Mouse (Mus musculus) Muller cell, postnatal 12 days (primary cell): ENCODE data around the gene C1ql4.
A peak's percentile ranks its signal among the peaks of the same experiment; 100 is the strongest.

Experiments
- DNase-seq: peaks from one replicate; pipeline ENCODE4 v3.0.0-alpha.2; 2015; ENCODE audit errors: inconsistent ontology term

Gene C1ql4

DNA sequence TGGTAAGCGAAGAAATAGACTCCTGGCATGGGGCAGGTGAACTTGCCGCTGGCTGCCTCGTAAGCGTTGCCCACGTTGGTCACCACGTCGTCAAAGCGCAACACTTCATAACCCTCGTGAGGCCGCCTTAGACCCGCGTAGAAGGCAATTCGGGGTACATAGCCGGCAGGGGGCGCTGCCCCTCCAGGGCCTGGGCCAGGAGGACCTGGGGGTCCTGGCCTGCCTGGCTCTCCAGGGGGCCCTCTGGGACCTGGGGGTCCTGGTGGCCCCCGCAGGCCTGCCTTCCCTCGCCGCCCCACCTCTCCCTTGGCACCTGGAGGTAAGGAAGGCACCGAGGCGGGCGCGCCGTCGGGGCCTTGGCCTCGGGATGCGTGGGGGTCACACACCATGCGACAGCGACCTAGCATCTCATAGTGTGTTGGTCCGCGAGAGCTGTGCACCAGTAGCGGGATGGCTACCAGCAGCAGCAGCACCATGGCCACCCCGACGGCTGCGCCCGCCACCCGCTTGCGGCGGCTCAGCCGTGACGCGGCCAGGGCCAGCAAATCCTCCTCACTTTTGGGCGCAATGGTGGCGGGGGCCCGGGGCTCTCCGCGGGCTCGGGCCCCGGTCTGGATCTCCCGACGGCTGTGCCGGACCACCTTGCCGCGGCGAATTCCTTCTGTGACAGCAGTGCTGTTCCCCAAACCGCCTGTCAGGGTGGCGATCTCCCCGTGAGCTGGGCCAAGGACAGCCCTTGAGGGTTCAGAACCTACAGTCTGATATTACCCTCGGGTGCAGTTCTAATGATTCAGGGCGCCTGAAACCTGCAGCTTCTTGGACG is at the start of gene C1ql4:
C1ql4 (minus strand) TSS at position 565 of the 823 bp plus-strand sequence.
- no peak for DNase-seq

DNA sequence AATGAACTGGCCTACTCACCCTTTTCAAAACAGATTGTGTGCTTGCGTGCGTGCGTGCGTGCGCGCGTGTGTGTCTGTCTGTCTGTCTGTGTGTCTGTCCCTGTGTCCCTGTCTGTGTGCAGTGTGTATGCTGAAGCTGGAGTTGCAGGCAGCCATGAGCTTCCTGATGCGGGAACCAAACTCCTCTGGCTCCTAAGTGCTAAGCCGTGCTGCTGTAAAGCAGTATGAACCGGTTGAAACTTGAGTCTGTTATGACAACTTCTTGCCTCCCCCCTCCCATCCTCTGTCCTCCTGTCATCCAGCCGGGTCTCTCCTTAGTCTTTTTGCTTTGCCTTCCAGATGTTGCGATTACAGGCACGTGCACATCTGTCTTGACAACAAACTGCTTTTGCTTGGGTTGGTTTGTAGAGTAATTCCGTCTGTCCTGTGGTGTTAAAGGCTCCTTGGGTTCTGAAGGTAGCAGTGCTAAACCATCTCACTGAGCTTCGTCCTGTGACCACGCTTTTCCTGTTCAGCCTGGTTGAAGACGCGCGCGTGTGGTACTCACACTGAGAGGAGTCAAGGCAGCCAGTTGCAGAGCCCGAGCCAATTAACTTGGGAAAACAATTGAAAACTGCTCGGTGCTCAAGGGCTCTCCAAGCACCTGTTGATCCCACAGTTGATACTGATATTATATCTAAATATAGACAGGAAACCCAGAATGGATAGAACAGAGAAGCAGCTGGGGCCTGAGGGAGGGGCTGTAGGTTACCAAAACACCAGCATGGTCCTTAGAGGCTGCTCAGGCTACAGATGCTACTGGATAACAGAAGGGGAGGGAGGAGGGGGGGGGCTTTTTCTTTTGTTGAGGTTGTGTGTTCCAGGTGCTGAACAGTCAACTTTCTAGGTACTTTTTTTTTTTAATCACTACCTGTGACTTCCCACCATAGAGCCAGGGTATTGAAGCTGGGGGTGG is 42.6 kb upstream of the C1ql4 start:
- DNase-seq: no peak

DNA sequence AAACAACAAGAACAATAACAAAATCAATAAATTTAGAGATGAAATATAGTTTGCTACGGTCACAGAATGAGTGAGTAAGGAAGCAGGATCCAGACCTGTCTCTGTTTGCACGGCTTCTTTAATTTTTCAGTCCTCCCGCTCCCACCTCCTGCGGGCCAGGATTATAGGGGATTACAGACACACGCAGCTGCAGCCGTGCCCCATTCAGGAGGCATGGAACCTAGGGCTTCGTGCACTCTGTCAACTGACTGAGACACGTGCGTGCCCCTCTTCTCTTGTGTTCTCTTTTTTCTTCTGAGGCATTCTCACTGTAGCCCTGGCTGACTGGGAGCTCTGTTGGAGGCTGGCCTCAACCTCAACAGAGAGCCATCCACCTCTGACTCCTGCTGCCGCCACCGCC is 41.8 kb upstream of the C1ql4 start:
- DNase-seq: no peak

DNA sequence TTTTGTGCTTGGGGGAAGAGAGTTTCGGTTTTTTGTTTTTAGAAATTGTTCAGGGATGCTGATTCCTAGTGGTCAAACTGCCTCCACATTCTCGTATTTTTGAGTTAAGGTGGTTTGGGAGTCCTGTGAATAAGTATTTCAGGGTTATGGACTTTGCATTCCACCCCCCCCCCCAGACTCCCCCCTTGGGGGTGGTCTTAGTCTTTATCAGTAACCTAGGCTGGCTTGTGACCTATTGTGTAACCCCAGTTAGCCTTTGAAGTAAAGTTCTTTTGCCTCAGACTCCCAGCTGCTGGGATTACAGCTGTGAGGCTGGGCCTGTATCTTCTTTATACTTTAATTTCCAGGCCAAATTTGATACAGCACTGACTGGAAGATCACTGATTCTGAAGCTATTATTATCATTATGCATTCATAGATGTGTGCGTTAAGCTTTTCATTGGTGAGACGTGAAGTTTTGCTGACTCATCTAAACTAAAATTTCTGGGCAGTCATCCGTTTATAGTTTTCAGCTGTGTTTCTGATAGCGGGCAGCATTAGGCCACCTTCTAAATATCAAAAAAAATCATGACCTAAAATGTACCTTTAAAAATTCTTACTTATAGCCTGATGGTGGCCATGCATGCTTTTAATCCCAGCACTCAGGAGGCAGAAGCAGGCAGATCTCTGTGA is 40.4 kb upstream of the C1ql4 start:
- DNase-seq: no peak

DNA sequence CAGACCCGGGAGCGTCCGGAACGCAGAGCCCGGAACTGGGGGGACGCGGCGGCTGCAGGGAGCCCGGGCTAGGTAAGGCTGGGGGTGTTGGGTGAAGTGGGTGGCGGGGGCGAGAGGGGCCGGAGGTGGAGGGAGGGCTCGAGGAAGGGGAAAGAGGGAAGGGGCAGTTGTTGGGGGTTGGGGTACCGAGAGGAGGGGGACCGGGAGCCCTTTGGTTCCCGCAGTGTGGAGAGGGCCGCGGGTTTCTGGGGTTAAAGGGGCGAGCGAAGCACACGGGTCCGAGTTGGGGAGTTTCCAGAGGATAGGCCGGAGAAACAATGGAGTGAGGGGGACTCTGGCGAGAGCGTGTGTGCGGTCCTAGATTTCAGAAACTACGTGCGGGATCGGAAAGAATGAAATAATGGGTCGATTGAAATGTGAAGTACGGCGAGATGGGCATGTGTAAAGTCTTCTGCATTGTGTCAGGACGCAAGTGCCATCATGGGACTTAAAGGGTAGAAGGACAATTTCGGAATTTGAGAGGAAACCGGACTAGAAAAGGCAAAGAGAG is 39.3 kb upstream of the C1ql4 start:
- DNase-seq: peak; percentile 40

DNA sequence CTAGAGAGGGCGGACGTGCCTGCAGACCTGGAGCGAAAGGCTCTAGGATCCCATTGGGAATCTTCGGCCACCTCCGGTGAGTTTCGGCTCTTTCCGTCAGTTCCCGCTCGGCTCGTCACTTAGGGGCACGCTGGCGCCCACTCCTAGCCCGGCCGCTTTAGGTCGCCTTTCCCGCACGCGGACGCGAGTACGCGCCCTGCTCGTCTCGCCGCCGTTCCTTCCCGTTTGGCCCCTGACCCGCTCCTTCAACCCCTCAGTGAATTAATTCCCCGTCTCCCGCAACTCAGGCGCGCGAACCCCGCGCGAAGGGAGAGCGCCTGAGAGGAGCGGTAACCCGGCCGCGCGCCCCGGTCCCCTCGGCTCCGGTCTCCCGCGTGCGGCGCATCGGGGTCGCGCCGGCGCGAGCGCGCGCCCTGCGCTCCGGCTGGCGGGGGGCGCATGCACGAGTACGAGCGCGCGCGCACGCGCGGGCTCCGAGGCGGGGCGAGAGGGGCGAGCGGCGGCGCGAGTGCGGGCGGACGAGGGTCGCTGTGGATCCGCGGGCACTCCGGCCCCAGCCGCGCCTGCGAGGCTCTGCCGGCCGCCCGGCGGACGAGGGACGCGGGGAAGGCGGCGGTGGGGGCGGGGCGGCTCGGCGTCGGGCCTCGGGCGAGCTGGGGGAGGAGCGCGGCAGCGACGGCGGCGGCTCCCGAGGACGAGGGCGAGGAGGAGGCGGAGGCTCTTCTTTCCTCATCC is 38.6 kb upstream of the C1ql4 start:
- DNase-seq: peak; percentile 89

DNA sequence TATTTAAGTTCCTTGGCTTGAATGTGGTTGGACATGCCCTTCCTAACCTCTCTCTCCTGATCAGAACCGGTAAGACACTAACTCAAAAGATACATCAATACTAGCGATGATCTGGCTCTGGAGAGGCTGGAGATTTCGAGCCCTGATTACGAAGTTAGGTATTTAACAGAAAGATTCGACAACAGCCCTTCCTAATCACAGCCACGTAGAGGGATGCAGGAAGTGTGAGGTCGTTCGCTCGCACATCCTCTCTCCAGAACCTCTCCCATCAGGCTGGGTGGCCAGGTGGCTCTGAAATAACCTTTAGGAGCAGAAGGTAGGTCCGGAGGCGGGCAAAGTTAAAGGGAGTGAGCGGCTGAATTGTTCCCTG is 38.1 kb upstream of the C1ql4 start, which contains the start of gene Spats2:
Spats2 (plus strand) TSS at position 206 of the 370 bp plus-strand sequence.
- DNase-seq: no peak

DNA sequence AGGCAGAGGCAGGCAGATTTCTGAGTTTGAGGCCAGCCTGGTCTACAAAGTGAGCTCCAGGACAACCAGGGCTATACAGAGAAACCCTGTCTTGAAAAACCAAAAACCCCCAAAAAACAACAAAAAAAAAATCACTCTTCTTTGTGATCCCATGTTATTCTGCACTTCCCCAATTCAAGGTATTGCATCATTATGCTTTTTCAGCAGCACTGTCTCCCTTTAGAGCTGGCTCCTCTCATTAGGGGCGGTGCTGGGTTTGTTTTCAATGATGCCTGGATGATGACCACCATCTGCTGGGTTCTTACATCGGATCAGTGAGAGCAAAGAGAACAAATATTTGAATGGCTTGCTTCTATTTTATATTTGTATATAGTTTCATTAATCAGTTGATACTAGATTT is 35.0 kb upstream of the C1ql4 start:
- no peak for DNase-seq

DNA sequence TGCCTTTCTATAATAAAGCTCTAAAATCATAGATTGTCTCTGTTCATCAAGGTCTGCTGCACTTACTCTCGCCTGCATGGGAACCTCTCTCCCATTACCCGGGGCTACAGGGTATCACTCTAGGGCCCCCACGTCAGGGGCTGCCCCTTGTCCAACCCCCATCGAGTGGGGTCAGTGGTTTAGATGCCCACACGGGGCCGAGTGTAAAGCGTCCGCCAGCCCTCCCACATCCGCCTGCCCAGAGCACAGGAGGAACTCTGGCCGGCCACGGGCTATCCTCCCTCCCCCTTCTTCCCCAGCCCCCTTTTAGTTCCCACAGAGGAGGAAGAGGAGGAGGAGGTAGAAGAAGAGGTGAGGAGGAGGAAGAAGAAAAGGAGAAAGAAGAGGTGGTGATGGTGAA is 33.2 kb upstream of the C1ql4 start:
- DNase-seq: no peak

DNA sequence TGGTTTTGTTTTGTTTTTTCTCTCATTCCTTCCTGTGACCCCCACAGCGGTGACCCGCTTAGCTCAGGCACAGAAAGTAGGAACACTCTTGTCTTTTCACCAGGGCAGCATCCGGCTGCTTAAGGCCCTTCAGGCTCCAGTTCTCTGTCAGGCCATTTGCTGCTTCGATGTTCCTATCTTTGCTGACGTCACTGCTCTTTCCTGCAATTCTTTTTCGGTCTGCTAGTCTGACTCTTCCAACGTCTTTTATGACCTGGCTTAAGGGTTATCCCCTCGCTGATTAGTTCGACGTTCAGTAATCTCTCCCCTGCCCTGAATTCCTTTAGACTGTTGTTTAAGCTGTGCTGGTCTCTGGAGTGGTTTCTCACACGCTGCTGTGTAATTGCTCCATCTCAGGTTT is 28.9 kb upstream of the C1ql4 start:
- DNase-seq: no peak

DNA sequence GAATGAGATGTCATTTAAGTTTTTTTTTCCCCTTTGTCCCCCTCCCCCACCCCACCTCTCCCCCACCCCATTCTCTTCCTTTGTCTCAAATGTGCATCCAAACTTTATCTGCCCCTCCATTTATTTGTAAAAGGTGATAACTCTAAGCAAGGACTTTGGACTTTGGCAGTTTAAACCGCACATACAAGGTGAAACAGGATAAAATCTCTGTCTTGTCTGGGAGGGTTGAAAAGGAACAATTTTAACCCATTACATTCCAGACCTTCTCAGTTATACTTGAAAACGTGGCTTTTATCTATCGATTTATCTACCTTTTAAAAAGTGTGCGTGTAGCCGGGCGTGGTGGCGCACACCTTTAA is 27.4 kb upstream of the C1ql4 start:
- no peak for DNase-seq

DNA sequence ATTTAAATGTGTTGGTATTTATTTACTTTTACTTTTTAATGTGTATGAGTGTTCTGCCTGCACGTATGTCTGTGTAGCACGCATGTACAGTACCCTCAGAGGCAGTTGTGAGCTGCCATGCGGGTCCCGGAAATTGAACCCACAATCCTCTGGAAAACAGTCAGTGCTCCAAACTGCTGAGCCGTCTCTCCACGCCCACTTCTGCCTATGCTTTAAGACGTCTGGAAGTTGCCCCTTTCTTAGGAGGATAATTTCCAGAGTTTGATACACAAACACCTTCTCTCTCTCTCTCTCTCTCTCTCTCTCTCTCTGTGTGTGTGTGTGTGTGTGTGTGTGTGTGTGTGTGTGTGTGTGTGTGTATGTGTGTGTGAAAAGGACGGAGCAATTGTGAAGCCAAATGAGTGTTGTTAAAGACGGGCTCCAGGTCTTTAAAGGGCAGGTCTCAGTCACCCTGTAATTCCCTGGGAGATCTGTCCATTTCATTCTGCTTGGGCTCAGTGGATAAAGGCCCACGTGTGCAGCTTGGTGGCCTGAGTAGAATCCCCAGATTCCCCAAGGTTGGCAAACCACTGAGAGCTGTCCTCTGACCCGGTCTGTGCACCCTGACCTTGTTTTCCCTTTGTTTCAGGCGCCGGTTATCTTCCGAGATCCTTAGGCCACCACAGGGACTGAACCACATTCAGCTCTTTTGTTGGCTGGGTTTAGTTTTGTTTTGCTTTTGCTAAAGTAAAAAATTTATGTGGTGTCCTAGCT is 26.9 kb upstream of the C1ql4 start:
- no peak for DNase-seq

DNA sequence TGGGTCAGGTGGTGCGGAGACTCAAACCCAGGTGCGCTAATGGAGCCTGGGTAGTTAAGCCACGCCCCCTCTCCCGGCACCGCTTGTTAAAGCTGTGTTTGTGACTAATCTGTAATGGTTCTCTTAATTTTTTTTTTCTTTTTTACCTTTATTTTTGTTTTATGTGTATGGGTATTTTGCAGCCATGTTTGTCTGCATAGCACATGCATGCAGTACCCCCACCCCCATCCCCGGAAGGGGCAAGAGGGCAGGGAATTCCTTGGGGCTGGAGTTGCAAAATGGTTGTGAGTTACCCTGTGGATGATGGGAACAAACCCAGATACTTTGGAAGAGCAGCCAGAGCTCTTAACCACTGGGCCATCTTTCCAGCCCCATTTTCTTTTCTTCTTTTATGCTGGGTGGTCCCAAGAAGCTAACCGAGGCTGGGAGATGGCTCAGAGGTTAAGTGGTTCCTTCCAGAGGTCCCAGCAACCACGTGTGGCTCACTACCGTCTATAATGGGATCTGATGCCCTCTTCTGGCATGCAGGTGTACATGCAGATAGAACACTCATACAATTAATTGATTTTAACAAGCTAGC is 25.9 kb upstream of the C1ql4 start:
- DNase-seq: no peak

DNA sequence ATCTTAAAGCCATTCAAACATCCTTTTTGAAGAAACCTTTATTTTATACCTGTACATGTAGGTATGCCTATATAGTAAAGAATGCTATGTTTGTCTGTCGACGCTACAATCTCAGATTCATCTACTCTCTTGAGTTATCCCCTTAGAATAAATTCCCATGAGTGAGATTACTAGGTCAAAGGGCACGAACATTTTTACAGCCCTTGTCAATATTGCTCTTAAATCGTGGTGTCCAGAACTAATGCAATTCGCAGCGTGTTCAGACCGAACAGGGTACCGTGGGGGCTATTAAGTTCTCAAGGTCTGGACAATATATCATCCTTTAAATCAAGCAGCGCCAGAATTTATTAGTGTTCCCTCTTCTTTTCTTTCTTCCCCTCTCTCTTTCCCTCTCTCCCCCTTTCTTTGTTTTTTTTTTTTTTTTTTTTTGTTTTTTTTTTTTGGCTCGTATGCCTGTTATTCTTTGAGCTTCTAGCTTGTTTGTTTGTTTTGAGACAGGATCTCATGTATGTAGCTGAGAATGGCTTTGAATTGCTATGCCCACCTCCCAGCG is 25.3 kb upstream of the C1ql4 start:
- DNase-seq: no peak

DNA sequence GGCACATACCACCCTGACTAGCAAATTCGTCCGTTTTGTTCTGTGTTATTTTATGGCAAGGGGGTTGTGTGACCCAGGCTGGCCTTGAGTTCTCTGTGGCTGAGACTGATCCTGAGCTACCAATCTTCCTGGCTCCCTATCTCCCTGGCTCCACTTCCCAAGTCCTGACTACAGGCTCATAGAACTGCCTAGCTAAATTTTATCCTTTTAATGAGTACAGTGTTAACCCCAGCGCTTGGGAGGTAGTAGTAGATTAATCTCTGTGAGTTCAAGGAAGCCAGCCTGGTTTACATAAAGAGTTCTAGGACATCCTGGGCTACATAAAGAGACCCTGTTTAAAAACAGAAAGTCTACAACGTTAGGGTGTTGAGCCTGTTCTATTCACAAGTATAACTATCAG is 24.2 kb upstream of the C1ql4 start:
- no peak for DNase-seq

DNA sequence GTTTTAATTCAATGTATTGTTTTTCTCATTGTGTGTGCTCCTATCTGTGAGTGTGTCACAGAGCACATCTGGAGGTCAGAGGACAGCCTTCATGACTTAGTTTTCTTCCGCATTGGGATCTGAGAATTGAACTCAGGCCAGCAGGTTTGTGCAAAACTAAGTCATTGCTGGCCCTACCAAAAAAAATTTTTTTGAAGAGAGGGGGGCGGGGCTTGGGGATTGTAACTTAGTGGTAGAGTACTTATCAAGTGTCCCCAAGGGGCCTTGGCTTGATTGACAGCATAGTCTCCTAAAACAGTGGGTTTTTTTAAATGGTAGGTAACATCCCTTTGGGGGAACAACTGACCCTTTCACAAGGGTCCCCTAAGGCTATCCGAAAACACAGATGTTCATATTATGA is 23.5 kb upstream of the C1ql4 start:
- no peak for DNase-seq

DNA sequence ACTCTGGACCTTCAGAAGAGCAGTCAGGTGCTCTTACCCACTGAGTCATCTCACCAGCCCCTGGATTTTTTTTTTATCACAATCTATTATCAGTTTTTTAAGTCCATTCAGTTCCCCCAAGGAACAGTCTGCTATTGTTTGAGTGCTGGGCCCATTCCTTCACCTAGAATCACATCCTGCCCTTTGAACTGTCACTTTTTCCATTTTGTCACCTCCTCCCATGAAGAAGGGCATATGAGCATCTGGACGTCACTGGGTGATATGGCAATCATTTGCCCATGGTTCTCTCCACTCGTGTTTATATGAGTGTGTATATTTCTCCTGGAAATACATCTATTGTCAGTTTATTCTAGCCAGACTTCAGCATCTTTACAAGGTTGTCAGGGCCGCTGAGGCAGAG is 20.2 kb upstream of the C1ql4 start:
- DNase-seq: no peak

DNA sequence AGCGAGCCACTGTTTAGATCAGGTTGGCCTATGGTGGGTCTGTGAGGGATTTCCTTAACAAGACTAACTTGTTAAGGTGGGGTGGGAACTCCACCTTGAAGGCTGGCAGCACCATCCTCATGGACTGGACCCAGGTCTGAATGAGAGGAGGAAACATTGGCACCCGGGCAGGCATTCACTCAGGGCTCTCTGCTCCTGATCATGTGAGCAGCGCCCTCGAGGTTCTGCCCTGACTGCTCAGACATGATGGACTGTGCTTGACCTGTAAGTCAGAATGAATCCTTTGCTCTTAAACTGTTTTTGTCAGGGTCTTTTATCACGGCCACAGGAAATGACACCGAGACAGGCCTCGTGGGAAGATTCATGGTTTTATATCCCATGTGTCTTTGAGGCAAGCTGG is 17.6 kb upstream of the C1ql4 start:
- DNase-seq: no peak

DNA sequence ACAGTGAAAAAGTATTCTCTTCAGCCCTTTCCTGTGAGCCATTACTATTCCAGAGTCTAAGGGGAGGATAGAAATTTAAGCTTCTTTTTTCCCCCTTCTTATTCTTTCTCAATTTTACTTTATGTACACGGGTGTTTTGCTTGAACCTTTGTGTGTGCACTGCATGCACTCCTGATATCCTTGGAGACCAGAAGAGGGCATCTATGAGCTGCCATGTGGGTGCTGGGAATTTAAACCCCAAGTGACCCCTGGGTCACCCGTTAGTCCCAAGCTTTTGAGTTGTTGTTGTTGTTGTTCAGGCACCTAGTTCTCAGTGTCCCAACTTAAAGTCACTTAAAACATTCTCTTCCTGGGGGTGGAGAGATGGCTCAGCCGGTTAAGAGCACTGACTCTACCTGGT is 12.4 kb upstream of the C1ql4 start:
- DNase-seq: no peak

DNA sequence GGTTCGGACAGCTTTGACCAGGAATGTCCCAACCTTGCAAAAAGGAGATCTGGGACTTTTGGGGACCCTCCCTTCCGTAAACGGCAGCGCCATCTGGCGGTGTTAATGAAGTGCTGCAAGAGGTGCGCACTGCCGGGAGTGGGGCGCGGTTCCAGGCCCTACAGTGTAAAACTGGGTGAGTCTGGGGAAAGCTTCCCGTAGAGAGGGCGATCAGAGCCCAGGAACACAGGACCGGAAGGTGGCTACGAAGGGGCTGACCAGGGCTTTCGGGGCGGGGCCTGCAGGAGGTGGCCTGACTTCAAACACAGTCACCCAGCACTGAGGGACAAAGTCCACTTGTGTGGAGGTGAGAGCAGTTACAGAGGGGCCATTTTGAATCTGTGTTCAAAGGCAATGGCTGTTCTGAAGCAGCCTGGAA is 11.5 kb upstream of the C1ql4 start:
- peak; percentile 53 for DNase-seq
